Mouse (Mus musculus) midbrain, embryonic 12.5 days (tissue): ENCODE results near the gene Chsy1. TPM values are rescaled to one million over a fixed set of nuclear protein-coding genes. Genes with fewer than 3 reads are reported as not detected.

Experiments
- ATAC-seq: fragments of 200-750 bp; cut with Nextera tagmentation; 2 replicates; pipeline ENCODE4 v1.8.0; 2017; ENCODE audit warnings: low read depth, moderate TSS enrichment, moderate library complexity; ENCODE audit not compliant: low FRiP score
- H3K27ac ChIP-seq: fragments of 300-500 bp; sonication (generic); replicated peaks from 2 replicates; pipeline ENCODE4 v1.5.1; 2016; ENCODE audit warnings: mild to moderate bottlenecking
- H3K27me3 ChIP-seq: fragments of 300-500 bp; sonication (generic); 2 replicates; pipeline ENCODE4 v1.6.1; 2016; ENCODE audit warnings: mild to moderate bottlenecking
- H3K36me3 ChIP-seq: fragments of 300-500 bp; sonication (generic); 2 replicates; pipeline ENCODE4 v1.6.1; 2016
- H3K4me1 ChIP-seq: fragments of 300-500 bp; sonication (generic); 2 replicates; pipeline ENCODE4 v1.6.1; 2016
- H3K4me2 ChIP-seq: fragments of 300-500 bp; sonication (generic); replicated peaks from 2 replicates; pipeline ENCODE4 v1.6.1; 2016; ENCODE audit warnings: mild to moderate bottlenecking, moderate library complexity
- H3K4me3 ChIP-seq: fragments of 300-500 bp; sonication (generic); 2 replicates; pipeline ENCODE4 v1.5.1; 2016; ENCODE audit warnings: mild to moderate bottlenecking
- H3K9ac ChIP-seq: fragments of 300-500 bp; sonication (generic); replicated peaks from 2 replicates; pipeline ENCODE4 v1.6.1; 2016; ENCODE audit warnings: mild to moderate bottlenecking, moderate library complexity
- H3K9me3 ChIP-seq: fragments of 300-500 bp; sonication (generic); 2 replicates; pipeline ENCODE4 v1.6.1; 2016; ENCODE audit warnings: mild to moderate bottlenecking
- WGBS: fragments of 180-500 bp; shearing (Covaris S2); methylation state at CpG from one replicate; pipeline ENCODE4 v1.1.7; 2016; 5-methylcytosine and 5-hydroxymethylcytosine counted together
- polyA plus RNA-seq: library from polyadenylated mRNA; unstranded; fragments of >200 nt; fragmentation: Nextera tagmentation; extraction: Ambion mirVana; gene quantifications from 2 replicates; pipeline ENCODE4 v1.2.1, GENCODE M21; 2016

Chsy1 gene
- polyA plus RNA-seq, 1 experiment from 2014 or later = 13.2 TPM

DNA sequence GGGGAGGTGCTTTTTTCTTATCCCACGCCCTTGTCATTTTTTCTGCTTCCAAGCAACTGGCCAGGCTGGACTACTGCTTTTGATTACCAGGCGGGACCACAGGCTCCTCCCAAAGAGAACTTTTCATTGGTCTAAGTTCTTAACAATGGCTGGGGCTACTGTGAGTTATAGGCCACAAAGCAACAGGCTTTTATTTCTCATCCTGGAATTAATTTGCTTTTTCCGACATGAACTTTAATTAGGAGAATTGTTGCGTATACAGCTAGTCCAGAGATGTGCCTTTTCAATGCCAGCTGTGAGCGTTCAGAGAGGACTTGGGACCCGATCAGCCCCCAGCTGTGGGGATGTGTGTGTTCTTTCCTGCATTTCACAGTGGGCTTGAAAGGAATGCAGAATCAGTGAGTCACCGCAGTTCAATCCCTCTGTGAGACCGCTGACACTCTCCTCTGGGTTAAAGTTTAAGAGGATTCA is 113.3 kb downstream of the Chsy1 start:
- no peak for ATAC-seq
- WGBS = 17% methylated on average over 8 of the region's 8 CpGs
- H3K4me3 ChIP-seq = no peak overlapping the region
- H3K36me3 ChIP-seq = no peaks in the 10 kb centered on the region
- no peaks in the 10 kb centered on the region; the same call in 1 of the 2 replicates for H3K27me3 ChIP-seq
- H3K4me2 ChIP-seq = no peak overlapping the region
- no peak overlapping the region for H3K27ac ChIP-seq
- peaks cover 19% of the 10 kb centered on the region for H3K4me1 ChIP-seq
- H3K9ac ChIP-seq = no peak overlapping the region
- H3K9me3 ChIP-seq = no peaks in the 10 kb centered on the region

Other genes with a start within 250 kb of the Chsy1 start
- 0.69 and 0.98 TPM in 2 replicates for gene Pcsk6, start 247.8 kb upstream of the Chsy1 start, polyA plus RNA-seq
- not detected in 2 replicates for gene Gm45213, start 65.9 kb upstream of the Chsy1 start, polyA plus RNA-seq
- 193 and 201 TPM in 2 replicates for gene Snrpa1, start 50.5 kb upstream of the Chsy1 start, polyA plus RNA-seq
- gene Selenos, start 29.9 kb upstream of the Chsy1 start, polyA plus RNA-seq = 75.6 and 76.8 TPM in 2 replicates